Mouse (Mus musculus): Measurements from ENCODE around the gene Nhej1.

GRCm38 (mm10) chr1:75168472-75169464, 43.8 kb upstream of the Nhej1 start, which contains the start of gene Zfand2b:
- TF ChIP-seq ZNF384 (IDR thresholded peaks at IDR 0.05; ENCODE audit: low read depth, low read length): peak; percentile 50; the same call in 1 of the 2 replicates
- no peak for TF ChIP-seq MAFK (IDR thresholded peaks at IDR 0.05; ENCODE audit: insufficient read depth, low read depth, low read length)
- 0 out of 2 replicates have a peak, but pooled peaks have one; percentile 5 for TF ChIP-seq CHD2 (IDR thresholded peaks at IDR 0.05; ENCODE audit: low read depth, low read length)
- no peak for TF ChIP-seq ZC3H11A (IDR thresholded peaks at IDR 0.05; ENCODE audit: borderline replicate concordance, low read depth, low read length)
- TF ChIP-seq HCFC1 (IDR thresholded peaks at IDR 0.05; ENCODE audit: borderline replicate concordance, insufficient read depth, low read length): no peak

Measured in ES-E14 (cell line).